ENCODE assay signal across 22 mouse cellular contexts in genomic region chr3:103513411-103513810, GRCm38 (mm10).
"Had no signal": no experiment of that assay in that cellular context is flagged by ENCODE, and none has a peak within 500 bp of the region (broad histone marks: within the 10 kb centered on the region; RNA-seq: fewer than 3 reads in every experiment).

No protein-coding gene starts in this region.

- H3K9me3 ChIP-seq: heart, embryonic 10.5 days; heart, embryonic 12.5 days; hindbrain, embryonic 13.5 days; limb, embryonic 13.5 days; limb, embryonic 15.5 days; liver, embryonic 12.5 days had no signal

- ATAC-seq: hindbrain, postnatal 0 days; intestine, embryonic 16.5 days; liver, embryonic 12.5 days had no signal

- H3K4me3 ChIP-seq: heart, embryonic 10.5 days; heart, embryonic 12.5 days; hindbrain, embryonic 13.5 days; limb, embryonic 13.5 days; limb, embryonic 15.5 days; liver, embryonic 12.5 days had no signal

- H3K4me1 ChIP-seq: heart, embryonic 10.5 days; heart, embryonic 12.5 days; limb, embryonic 13.5 days; limb, embryonic 15.5 days; liver, embryonic 12.5 days had no signal

- H3K27me3 ChIP-seq: heart, embryonic 12.5 days; hindbrain, embryonic 13.5 days; limb, embryonic 13.5 days; limb, embryonic 15.5 days; liver, embryonic 12.5 days had no signal

- H3K36me3 ChIP-seq: heart, embryonic 10.5 days; heart, embryonic 12.5 days; hindbrain, embryonic 13.5 days; limb, embryonic 13.5 days; limb, embryonic 15.5 days; liver, embryonic 12.5 days had no signal

- H3K27ac ChIP-seq: heart, embryonic 10.5 days; hindbrain, embryonic 13.5 days; hindbrain, postnatal 0 days; limb, embryonic 13.5 days; limb, embryonic 15.5 days; liver, embryonic 12.5 days; liver, embryonic 14.5 days had no signal

- H3K9ac ChIP-seq: heart, embryonic 12.5 days; hindbrain, embryonic 13.5 days; limb, embryonic 13.5 days; limb, embryonic 15.5 days; liver, embryonic 12.5 days; liver, embryonic 14.5 days had no signal

- H3K4me2 ChIP-seq: heart, embryonic 12.5 days; hindbrain, embryonic 13.5 days; limb, embryonic 13.5 days; limb, embryonic 15.5 days; liver, embryonic 12.5 days had no signal

- DNase-seq: gastrocnemius, postnatal 14 days; gastrocnemius, postnatal 36 days; heart, adult 18-20 months; heart, postnatal 14 days; heart, postnatal 36 days; kidney, adult 11 months; kidney, adult 2 months; kidney, adult 9 months; kidney, postnatal 10 days; kidney, postnatal 25 days; layer of hippocampus, adult 9-11 months; layer of hippocampus, postnatal 36 days; left cerebral cortex, postnatal 4 days had no signal
